Mouse (Mus musculus) MEL (cell line): ENCODE measurements around the gene Fev. TPM values are rescaled to one million over a fixed set of nuclear protein-coding genes. Genes with fewer than 3 reads are reported as not detected.

ENCODE experiments used
- DNase-seq: peaks from one replicate; pipeline ENCODE4 v3.0.0; 2011; ENCODE audit warnings: low read depth, low spot score
- H3K27ac ChIP-seq: 2 replicates; pipeline ENCODE4 v1.5.1; 2012; ENCODE audit warnings: low read depth, mild to moderate bottlenecking, control low read depth, low read length, moderate library complexity; ENCODE audit not compliant: control insufficient read depth
- H3K27me3 ChIP-seq, 2 experiments: fragments of 150-350 bp in 1 of 2; sonication (generic) in 1 of 2; 2 replicates each; pipeline ENCODE4 v1.6.1; 2012; ENCODE audit warnings: low read length in 2 of 2, mild to moderate bottlenecking in 2 of 2, improper control_type of control experiment in 1 of 2, moderate library complexity in 1 of 2; ENCODE audit not compliant: insufficient read depth in 2 of 2, control insufficient read depth in 1 of 2
- H3K36me3 ChIP-seq, 2 experiments: 2 replicates each; pipeline ENCODE4 v1.6.1; 2012 to 2014; ENCODE audit warnings: low read length in 2 of 2, improper control_type of control experiment in 1 of 2, inconsistent platforms in 1 of 2, mild to moderate bottlenecking in 1 of 2; ENCODE audit not compliant: insufficient read depth in 2 of 2, control insufficient read depth in 1 of 2
- H3K4me1 ChIP-seq, 2 experiments: fragments of 150-350 bp in 1 of 2; sonication (generic) in 1 of 2; 2 replicates each; pipeline ENCODE4 v1.6.1; 2012; ENCODE audit warnings: low read length in 2 of 2, improper control_type of control experiment in 1 of 2, mild to moderate bottlenecking in 1 of 2; ENCODE audit not compliant: insufficient read depth in 2 of 2, control insufficient read depth in 1 of 2
- H3K4me3 ChIP-seq, 2 experiments: fragments of 150-350 bp in 1 of 2; sonication (generic) in 1 of 2; 2 replicates each; pipeline ENCODE4 v1.5.1; 2012; ENCODE audit warnings: low read depth in 2 of 2, low read length in 2 of 2, mild to moderate bottlenecking in 2 of 2, moderate library complexity in 2 of 2, control low read depth in 1 of 2, improper control_type of control experiment in 1 of 2; ENCODE audit not compliant: control insufficient read depth in 1 of 2, insufficient read depth in 1 of 2
- H3K79me2 ChIP-seq: 2 replicates; pipeline ENCODE4 v1.6.1; 2012; ENCODE audit warnings: mild to moderate bottlenecking, low read length, moderate library complexity; ENCODE audit not compliant: control insufficient read depth, poor library complexity, insufficient read depth
- H3K9ac ChIP-seq: 2 replicates; pipeline ENCODE4 v1.6.1; 2012; ENCODE audit warnings: low read depth, mild to moderate bottlenecking, control low read depth, low read length, moderate library complexity; ENCODE audit not compliant: control insufficient read depth, poor library complexity, severe bottlenecking
- H3K9me3 ChIP-seq: fragments of 150-350 bp; sonication (generic); replicated peaks from 2 replicates; pipeline ENCODE4 v1.6.1; 2012; ENCODE audit warnings: mild to moderate bottlenecking, low read length, improper control_type of control experiment, moderate library complexity; ENCODE audit not compliant: insufficient read depth
- BHLHE40 ChIP-seq: IDR thresholded peaks from 2 replicates; pipeline ENCODE4 v1.6.1; 2012; ENCODE audit warnings: low read depth, mild to moderate bottlenecking, inconsistent platforms, low read length, improper control_type of control experiment, borderline replicate concordance
- CHD1 ChIP-seq: IDR thresholded peaks from 2 replicates; pipeline ENCODE4 v1.6.1; 2012; ENCODE audit warnings: low read depth, mild to moderate bottlenecking, inconsistent platforms, low read length, improper control_type of control experiment
- CHD2 ChIP-seq: IDR thresholded peaks from 2 replicates; pipeline ENCODE4 v1.6.1; 2011; ENCODE audit warnings: low read length, improper control_type of control experiment
- CTCF ChIP-seq, 3 experiments: IDR thresholded peaks in 2 of 3; conservative IDR thresholded peaks in 1 of 3; 2 replicates each; pipeline ENCODE4 v1.5.1; 2011 to 2012; ENCODE audit warnings: low read length in 3 of 3, low read depth in 2 of 3, mild to moderate bottlenecking in 2 of 3, improper control_type of control experiment in 1 of 3, inconsistent platforms in 1 of 3, mixed read lengths in 1 of 3, moderate library complexity in 1 of 3; ENCODE audit not compliant: control insufficient read depth in 1 of 3, insufficient read depth in 1 of 3, poor library complexity in 1 of 3, severe bottlenecking in 1 of 3
- EP300 ChIP-seq, 2 experiments: IDR thresholded peaks; 2 replicates each; pipeline ENCODE4 v1.6.1; 2011; ENCODE audit warnings: improper control_type of control experiment in 2 of 2, low read length in 2 of 2, low read depth in 1 of 2, mild to moderate bottlenecking in 1 of 2
- GATA1 ChIP-seq: IDR thresholded peaks from 2 replicates; pipeline ENCODE4 v1.6.1; 2011; ENCODE audit warnings: low read depth, low read length, improper control_type of control experiment
- HCFC1 ChIP-seq: IDR thresholded peaks from 2 replicates; pipeline ENCODE4 v1.6.1; 2012; ENCODE audit warnings: low read depth, mild to moderate bottlenecking, inconsistent platforms, low read length, improper control_type of control experiment, moderate library complexity
- KAT2A ChIP-seq: conservative IDR thresholded peaks from 2 replicates; pipeline ENCODE4 v1.6.1; 2012; ENCODE audit warnings: low read depth, low read length, improper control_type of control experiment, inconsistent platforms
- MXI1 ChIP-seq: IDR thresholded peaks from 2 replicates; pipeline ENCODE4 v1.6.1; 2011; ENCODE audit warnings: mild to moderate bottlenecking, low read depth, low read length, improper control_type of control experiment
- MYC ChIP-seq: IDR thresholded peaks from 2 replicates; pipeline ENCODE4 v1.6.1; 2011; ENCODE audit warnings: low read depth, mild to moderate bottlenecking, low read length, improper control_type of control experiment, moderate library complexity
- NELFE ChIP-seq: IDR thresholded peaks from 2 replicates; pipeline ENCODE4 v1.6.1; 2011; ENCODE audit warnings: low read depth, low read length, improper control_type of control experiment
- POLR2A ChIP-seq, 2 experiments: IDR thresholded peaks; 2 replicates each; pipeline ENCODE4 v1.6.1; 2011 to 2012; ENCODE audit warnings: low read length in 2 of 2, mild to moderate bottlenecking in 2 of 2, control low read depth in 1 of 2, improper control_type of control experiment in 1 of 2, low read depth in 1 of 2, moderate library complexity in 1 of 2; ENCODE audit not compliant: control insufficient read depth in 1 of 2, insufficient read depth in 1 of 2, poor library complexity in 1 of 2
- POLR2AphosphoS5 ChIP-seq: IDR thresholded peaks from 2 replicates; pipeline ENCODE4 v1.6.1; 2012; ENCODE audit warnings: low read depth, borderline replicate concordance, mild to moderate bottlenecking, inconsistent platforms, low read length, moderate library complexity, mixed read lengths
- RAD21 ChIP-seq: IDR thresholded peaks from 2 replicates; pipeline ENCODE4 v1.6.1; 2011; ENCODE audit warnings: mild to moderate bottlenecking, low read depth, low read length, improper control_type of control experiment
- RCOR1 ChIP-seq: IDR thresholded peaks from 2 replicates; pipeline ENCODE4 v1.6.1; 2012; ENCODE audit warnings: low read depth, mild to moderate bottlenecking, inconsistent platforms, low read length, improper control_type of control experiment
- SIN3A ChIP-seq: IDR thresholded peaks from 2 replicates; pipeline ENCODE4 v1.6.1; 2012; ENCODE audit warnings: low read length, improper control_type of control experiment, inconsistent platforms
- TBP ChIP-seq: IDR thresholded peaks from 2 replicates; pipeline ENCODE4 v1.8.0; 2011; ENCODE audit warnings: low read depth, low read length, improper control_type of control experiment
- USF1 ChIP-seq: IDR thresholded peaks from 2 replicates; pipeline ENCODE4 v1.6.1; 2014; ENCODE audit warnings: low read depth, mild to moderate bottlenecking, inconsistent platforms, low read length, improper control_type of control experiment, moderate library complexity
- USF2 ChIP-seq, 2 experiments: IDR thresholded peaks; 2 replicates each; pipeline ENCODE4 v1.6.1; 2011 to 2012; ENCODE audit warnings: improper control_type of control experiment in 2 of 2, low read length in 2 of 2, borderline replicate concordance in 1 of 2, inconsistent platforms in 1 of 2, low read depth in 1 of 2, mild to moderate bottlenecking in 1 of 2; ENCODE audit not compliant: insufficient read depth in 1 of 2
- ZMIZ1 ChIP-seq: IDR thresholded peaks from 2 replicates; pipeline ENCODE4 v1.6.1; 2012; ENCODE audit warnings: low read depth, mild to moderate bottlenecking, inconsistent platforms, low read length, improper control_type of control experiment, moderate library complexity
- ZNF384 ChIP-seq: IDR thresholded peaks from 2 replicates; pipeline ENCODE4 v1.6.1; 2012; ENCODE audit warnings: low read depth, mild to moderate bottlenecking, inconsistent platforms, low read length, improper control_type of control experiment
- polyA plus RNA-seq, 2 experiments: library from polyadenylated mRNA; stranded (reverse) in 1 of 2; unstranded in 1 of 2; fragments of >175 nt in 1 of 2; fragments of >200 nt in 1 of 2; gene quantifications; 2 replicates each; pipeline versions ENCODE4 v1.2.1 to v1.2.4; 2012; ENCODE audit warnings: low replicate concordance in 2 of 2, low read depth in 1 of 2; ENCODE audit not compliant: insufficient read length in 2 of 2, insufficient read depth in 1 of 2, missing spikeins in 1 of 2
- total RNA-seq: library from RNA; depleted of rRNA; stranded (reverse); fragments of 300-350 nt; gene quantifications from 2 replicates; pipeline ENCODE4 v1.2.3, GENCODE M21; 2012

Gene Fev
- total and polyA plus RNA-seq, 3 experiments, result not detected

DNA sequence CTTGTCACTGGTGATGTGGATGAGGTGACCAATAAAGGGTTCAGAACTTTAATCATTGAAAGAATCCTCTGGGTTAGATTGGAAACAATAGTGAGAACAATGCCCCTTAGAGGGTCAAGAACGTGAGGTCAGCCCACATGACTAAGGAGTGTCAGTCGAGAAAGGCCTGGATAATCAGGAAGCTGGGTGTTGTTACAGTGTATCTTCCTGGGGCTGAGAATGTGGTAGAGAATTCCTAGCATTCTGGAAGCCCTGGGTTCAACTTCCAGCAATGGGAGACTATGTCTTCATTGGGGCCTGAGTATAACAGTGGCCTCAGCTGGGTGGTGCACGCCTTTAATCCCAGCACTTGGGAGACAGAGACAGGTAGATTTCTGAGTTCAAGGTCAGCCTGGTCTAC lies 8.0 kb downstream of the Fev start:
- H3K27me3 ChIP-seq, result peaks cover 0 to 2% of the 10 kb centered on the region in 2 experiments; a peak in 1 of 4 replicates

DNA sequence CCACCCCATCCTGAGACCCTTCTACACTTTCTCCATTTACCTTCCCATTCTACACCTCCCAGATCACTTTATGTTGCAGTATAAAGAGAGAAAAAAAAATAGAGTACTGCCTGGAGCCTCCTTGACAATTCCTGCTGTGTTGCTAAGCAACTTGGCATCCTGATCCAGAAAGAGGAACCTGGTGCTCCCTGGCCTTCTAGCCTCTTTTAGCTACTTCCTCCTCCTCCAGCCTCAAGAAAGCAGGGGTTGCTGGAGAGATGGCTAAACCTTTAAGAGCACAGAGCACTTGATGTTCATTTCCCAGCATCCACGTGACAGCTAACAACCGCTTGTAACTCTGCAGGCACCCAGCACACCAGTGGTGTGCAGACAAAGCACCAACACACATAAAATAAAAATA lies 13.0 kb downstream of the Fev start:
- Histone ChIP-seq H3K79me2 (no peaks in the 10 kb centered on the region), H3K4me1 (no peaks in the 10 kb centered on the region), H3K27ac (no peak overlapping the region), H3K9me3 (no peaks in the 10 kb centered on the region)
- TF ChIP-seq CHD1, result no peak
- no peak for TF ChIP-seq ZMIZ1
- TF ChIP-seq NELFE, result no peak
- TF ChIP-seq HCFC1, result no peak
- no peak for TF ChIP-seq MXI1
- no peak for TF ChIP-seq SIN3A
- no peak for TF ChIP-seq CHD2
- TF ChIP-seq EP300 (IDR thresholded peaks at IDR 0.05; ENCODE audit: low read depth in 1 of 2, low read length in 2 of 2), result no peak
- no peak for TF ChIP-seq KAT2A
- TF ChIP-seq POLR2AphosphoS5, result no peak
- TF ChIP-seq POLR2A (IDR thresholded peaks at IDR 0.05; ENCODE audit: control insufficient read depth in 1 of 2, insufficient read depth in 1 of 2, low read depth in 1 of 2, low read length in 2 of 2, poor library complexity in 1 of 2), result no peak
- no peak for TF ChIP-seq GATA1
- no peak for TF ChIP-seq ZNF384
- TF ChIP-seq USF1, result no peak
- TF ChIP-seq, all 39 proteins: peak for 0
- Histone ChIP-seq H3K9ac (no peak overlapping the region), H3K27me3 (peaks cover 0 to 6% of the 10 kb centered on the region in 2 experiments; a peak in 2 of 4 replicates), H3K4me3 (no peak overlapping the region), H3K36me3 (no peaks in the 10 kb centered on the region)
- DNase-seq, result peak; percentile 31

More for the DNA sequence above, 8.0 kb downstream of the Fev start:
- no peak for TF ChIP-seq RAD21
- no peak for TF ChIP-seq BHLHE40
- TF ChIP-seq USF2 (IDR thresholded peaks at IDR 0.05; ENCODE audit: borderline replicate concordance in 1 of 2, insufficient read depth in 1 of 2, low read depth in 1 of 2, low read length in 2 of 2), result no peak
- no peak for TF ChIP-seq CHD1
- TF ChIP-seq EP300 (IDR thresholded peaks at IDR 0.05; ENCODE audit: low read depth in 1 of 2, low read length in 2 of 2), result no peak
- TF ChIP-seq CHD2, result no peak
- TF ChIP-seq POLR2A (IDR thresholded peaks at IDR 0.05; ENCODE audit: control insufficient read depth in 1 of 2, insufficient read depth in 1 of 2, low read depth in 1 of 2, low read length in 2 of 2, poor library complexity in 1 of 2), result no peak
- TF ChIP-seq RCOR1, result no peak
- no peak for TF ChIP-seq MYC
- TF ChIP-seq CTCF (IDR thresholded peaks at IDR 0.05 in 2 of 3, conservative IDR thresholded peaks at IDR 0.05 in 1 of 3; ENCODE audit: control insufficient read depth in 1 of 3, insufficient read depth in 1 of 3, low read depth in 2 of 3, low read length in 3 of 3, poor library complexity in 1 of 3, severe bottlenecking in 1 of 3), result no peak
- no peak for TF ChIP-seq TBP
- Histone ChIP-seq H3K4me1 (no peaks in the 10 kb centered on the region), H3K9ac (no peak overlapping the region), H3K4me3 (no peak overlapping the region), H3K9me3 (no peaks in the 10 kb centered on the region), H3K36me3 (no peaks in the 10 kb centered on the region), H3K79me2 (no peaks in the 10 kb centered on the region), H3K27ac (no peak overlapping the region)
- no peak for DNase-seq
